Mouse (Mus musculus): ENCODE measurements around the gene Ndufa3.

Ndufa3 gene

GRCm38 (mm10) chr7:3666921-3667391 lies 49.8 kb downstream of the Ndufa3 start:
- no peak for DNase-seq (ENCODE audit: low read depth, low spot score)
